Mouse (Mus musculus): ENCODE data around the gene Btnl9. TPM values are rescaled to one million over a fixed set of nuclear protein-coding genes. Genes with fewer than 3 reads are reported as not detected.

The Btnl9 gene
- 21.7 and 60.9 TPM in 2 replicates for polyA plus RNA-seq (2012; rRNA removed; ENCODE audit: low replicate concordance)

DNA sequence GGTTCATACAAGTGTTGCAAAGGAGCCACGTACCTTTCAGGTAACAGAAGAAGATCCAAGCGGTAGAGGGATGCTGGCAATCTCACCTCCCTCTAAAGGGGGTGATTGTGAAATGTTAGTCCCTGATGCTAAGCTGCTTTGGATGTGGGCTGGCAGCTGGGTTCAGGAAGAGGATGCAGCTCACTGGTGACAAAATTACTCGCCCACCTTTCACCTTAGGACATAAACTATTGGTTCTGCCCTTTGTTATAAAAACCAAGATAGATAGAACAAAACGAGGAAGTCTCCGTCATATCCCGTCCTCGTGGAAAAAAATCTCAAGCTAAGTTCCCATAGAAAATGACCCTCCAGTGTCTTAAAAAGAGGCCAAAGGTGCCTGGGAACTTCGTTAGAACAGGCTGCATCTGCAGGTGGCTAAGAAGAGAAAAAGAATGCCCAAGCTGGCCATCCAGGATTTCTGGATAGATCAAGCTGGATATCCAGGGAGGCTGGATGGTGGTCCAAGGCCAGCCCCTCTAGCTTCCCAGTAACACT is at the start of gene Btnl9:
TSS of gene Btnl9 (minus strand) at position 205 of the 534 bp plus-strand sequence.

DNA sequence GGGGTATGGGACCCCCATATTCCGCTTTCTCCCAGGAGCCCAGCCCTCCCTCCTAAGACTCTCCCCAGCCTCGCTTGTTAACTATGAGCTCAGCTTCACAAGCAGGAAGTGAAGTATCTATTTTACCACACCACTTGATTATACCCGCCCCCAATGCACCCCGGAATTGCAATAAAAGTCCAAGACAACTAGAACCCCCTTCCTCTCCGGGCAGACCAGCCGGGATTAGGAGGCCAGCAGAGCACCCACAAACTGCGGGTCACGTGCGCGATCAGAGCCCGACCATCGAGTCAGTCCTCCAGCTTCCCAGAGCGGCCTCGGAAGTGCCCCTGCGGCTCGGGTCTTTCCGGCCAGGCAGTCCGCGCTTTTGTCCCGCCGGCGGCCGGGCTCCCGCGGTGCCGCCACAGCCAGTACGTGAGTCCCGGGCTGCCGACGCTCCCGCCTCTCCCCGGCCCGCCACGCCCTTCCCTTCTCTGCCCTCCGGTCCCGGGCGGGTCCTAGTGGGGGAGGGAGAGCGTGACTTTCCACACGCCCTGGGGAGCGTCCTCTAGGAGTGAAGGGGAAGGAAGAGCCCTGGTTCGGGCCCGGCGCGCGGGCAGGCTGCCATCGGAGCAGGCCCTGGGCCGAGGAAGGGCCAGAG is 16.3 kb upstream of the Btnl9 start, which contains the start of gene Zfp62:
TSS of gene Zfp62 (plus strand) at position 164 of the 640 bp plus-strand sequence.

DNA sequence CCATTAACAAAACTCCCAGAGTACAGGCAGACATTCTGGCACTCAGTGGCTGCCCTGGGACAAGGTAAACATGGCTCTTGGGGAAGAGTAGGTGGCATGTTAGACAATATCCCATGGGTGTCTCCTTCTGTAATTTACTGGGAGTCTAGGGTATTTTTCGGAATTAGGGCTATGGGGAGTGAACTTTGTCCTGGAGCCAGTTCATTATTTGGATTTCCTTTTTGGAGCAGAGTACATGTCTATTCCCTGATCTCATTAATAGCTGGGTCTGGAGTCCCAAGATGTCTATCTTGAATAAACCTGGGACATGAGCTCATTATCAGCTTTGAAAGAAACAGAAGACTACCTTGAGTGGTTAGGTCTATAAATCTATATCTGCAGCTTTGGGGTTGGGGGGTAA is 32.9 kb downstream of the Btnl9 start, which contains the start of gene Olfr1394:
TSS of gene Olfr1394 (plus strand) at position 301 of the 400 bp plus-strand sequence.

DNA sequence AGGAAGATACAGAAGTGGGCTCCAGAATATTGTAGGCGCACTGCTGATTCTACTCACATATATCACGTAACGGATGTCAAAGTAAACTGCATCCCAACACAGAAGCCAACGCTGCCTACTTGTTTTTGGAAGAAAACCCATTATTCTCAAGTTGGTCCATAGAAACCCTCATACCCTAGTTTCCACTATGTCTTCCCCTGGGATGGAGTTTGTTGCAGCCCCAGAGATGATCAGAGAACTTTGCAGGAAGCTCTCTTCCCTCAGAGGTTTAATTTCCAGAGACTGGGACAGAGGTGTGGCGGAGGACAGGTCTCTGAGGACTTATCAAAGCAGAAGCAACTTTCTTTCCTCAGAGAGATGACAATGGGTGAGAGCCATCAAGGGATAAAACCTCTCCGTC is 45.0 kb downstream of the Btnl9 start, which contains the start of gene Olfr1395:
TSS of gene Olfr1395 (plus strand) at position 301 of the 400 bp plus-strand sequence.

Other genes starting within 250 kb of the Btnl9 start
- gene Psme2b, start 241.0 kb downstream of the Btnl9 start, polyA plus RNA-seq (2012; rRNA removed; ENCODE audit: low replicate concordance) = 21.9 and 22.1 TPM in 2 replicates
- 0.31 and 0.32 TPM in 2 replicates for gene Olfr56, start 208.3 kb downstream of the Btnl9 start, polyA plus RNA-seq (2012; rRNA removed; ENCODE audit: low replicate concordance)
- 5.1 and 5.3 TPM in 2 replicates for gene 9930111J21Rik1, start 207.8 kb downstream of the Btnl9 start, polyA plus RNA-seq (2012; rRNA removed; ENCODE audit: low replicate concordance)
- 0.32 and 0.35 TPM in 2 replicates for gene Gm12185, start 194.9 kb downstream of the Btnl9 start, polyA plus RNA-seq (2012; rRNA removed; ENCODE audit: low replicate concordance)
- gene Tgtp1, start 193.0 kb downstream of the Btnl9 start, polyA plus RNA-seq (2012; rRNA removed; ENCODE audit: low replicate concordance) = 5.1 and 6.2 TPM in 2 replicates
- gene 9930111J21Rik2, start 135.9 kb downstream of the Btnl9 start, polyA plus RNA-seq (2012; rRNA removed; ENCODE audit: low replicate concordance) = 3.5 and 4.5 TPM in 2 replicates
- gene Tgtp2, start 123.0 kb downstream of the Btnl9 start, polyA plus RNA-seq (2012; rRNA removed; ENCODE audit: low replicate concordance) = 17.0 and 27.2 TPM in 2 replicates
- gene Ifi47, start 110.6 kb downstream of the Btnl9 start, polyA plus RNA-seq (2012; rRNA removed; ENCODE audit: low replicate concordance) = 8.8 and 16.0 TPM in 2 replicates
- 0.71 and 1.3 TPM in 2 replicates for gene Olfr1396, start 72.3 kb downstream of the Btnl9 start, polyA plus RNA-seq (2012; rRNA removed; ENCODE audit: low replicate concordance)
- 0.04 TPM in 1 of 2 replicates, not detected in the other for gene Olfr1395, start 44.9 kb downstream of the Btnl9 start, polyA plus RNA-seq (2012; rRNA removed; ENCODE audit: low replicate concordance)
- not detected in 2 replicates for gene Olfr1394, start 32.8 kb downstream of the Btnl9 start, polyA plus RNA-seq (2012; rRNA removed; ENCODE audit: low replicate concordance)
- gene Zfp62, start 16.1 kb upstream of the Btnl9 start, polyA plus RNA-seq (2012; rRNA removed; ENCODE audit: low replicate concordance) = 1.5 and 3.9 TPM in 2 replicates
- gene Mgat1, start 57.0 kb upstream of the Btnl9 start, polyA plus RNA-seq (2012; rRNA removed; ENCODE audit: low replicate concordance) = 159 and 174 TPM in 2 replicates
- 0.19 and 0.28 TPM in 2 replicates for gene Olfr1393, start 91.1 kb upstream of the Btnl9 start, polyA plus RNA-seq (2012; rRNA removed; ENCODE audit: low replicate concordance)
- gene Olfr1392, start 98.1 kb upstream of the Btnl9 start, polyA plus RNA-seq (2012; rRNA removed; ENCODE audit: low replicate concordance) = 0.06 and 0.17 TPM in 2 replicates
- gene Olfr10, start 117.6 kb upstream of the Btnl9 start, polyA plus RNA-seq (2012; rRNA removed; ENCODE audit: low replicate concordance) = not detected in 2 replicates
- not detected in 2 replicates for gene Olfr1391, start 135.6 kb upstream of the Btnl9 start, polyA plus RNA-seq (2012; rRNA removed; ENCODE audit: low replicate concordance)
- not detected in 2 replicates for gene Olfr1390, start 148.0 kb upstream of the Btnl9 start, polyA plus RNA-seq (2012; rRNA removed; ENCODE audit: low replicate concordance)
- not detected in 2 replicates for gene Olfr1389, start 235.9 kb upstream of the Btnl9 start, polyA plus RNA-seq (2012; rRNA removed; ENCODE audit: low replicate concordance)
- gene Olfr1388, start 249.5 kb upstream of the Btnl9 start, polyA plus RNA-seq (2012; rRNA removed; ENCODE audit: low replicate concordance) = 0.50 and 2.1 TPM in 2 replicates

Data from subcutaneous adipose tissue, adult 2 months (tissue).